Mouse (Mus musculus): ENCODE results near the gene Speg. TPM values are rescaled to one million over a fixed set of nuclear protein-coding genes. Genes with fewer than 3 reads are reported as not detected.

Speg gene
- polyA plus RNA-seq, 1 experiment from 2014 or later: 44.7 TPM

- no peak for TF ChIP-seq CTCF (IDR thresholded peaks at IDR 0.05; ENCODE audit: low read depth)
- Histone ChIP-seq H3K27ac (ENCODE audit: low read depth) (no peak overlapping the region; the same call in 1 of the 2 replicates), H3K4me1 (ENCODE audit: insufficient read depth) (peaks cover 4% of the 10 kb centered on the region), H3K4me3 (ENCODE audit: low read depth, low read length) (no peak overlapping the region), H3K9me3 (ENCODE audit: low read depth, low read length) (no peaks in the 10 kb centered on the region), H3K9ac (no peak overlapping the region), H3K4me2 (no peak overlapping the region), H3K36me3 (ENCODE audit: insufficient read depth) (0 out of 2 replicates have a peak, but pooled peaks cover 5% of the 10 kb centered on the region), H3K27me3 (ENCODE audit: insufficient read depth, low read length) (peaks cover 5% of the 10 kb centered on the region; the same call in 1 of the 2 replicates)
- no peak for DNase-seq
- ATAC-seq (ENCODE audit: insufficient read depth): no peak
- 86% methylated on average over 3 of the region's 3 CpGs for WGBS
Measured at GRCm38 (mm10) chr1:75393846-75394245, 18.7 kb downstream of the Speg start.

GRCm38 (mm10) chr1:75398761-75399402, 23.8 kb downstream of the Speg start:
- H3K4me1 ChIP-seq (ENCODE audit: insufficient read depth): peaks cover 23% of the 10 kb centered on the region
- ATAC-seq (ENCODE audit: insufficient read depth) (peak; percentile 70), DNase-seq (peak; percentile 93)
- H3K4me3 ChIP-seq (ENCODE audit: low read depth, low read length): no peak overlapping the region
- no peaks in the 10 kb centered on the region for H3K27me3 ChIP-seq (ENCODE audit: insufficient read depth, low read length)
- 4% methylated on average over 9 of the region's 9 CpGs for WGBS
- H3K9ac ChIP-seq: peak overlapping the region; percentile 48
- peak; percentile 87 for TF ChIP-seq CTCF (IDR thresholded peaks at IDR 0.05; ENCODE audit: low read depth)
- H3K9me3 ChIP-seq (ENCODE audit: low read depth, low read length): no peaks in the 10 kb centered on the region
- H3K27ac ChIP-seq (ENCODE audit: low read depth): peak overlapping the region; percentile 94
- H3K4me2 ChIP-seq: peak overlapping the region; percentile 68
- peaks cover 28% of the 10 kb centered on the region for H3K36me3 ChIP-seq (ENCODE audit: insufficient read depth)

GRCm38 (mm10) chr1:75399755-75400492, 24.8 kb downstream of the Speg start:
- Histone ChIP-seq H3K27ac (ENCODE audit: low read depth) (peak overlapping the region; percentile 94), H3K4me2 (peak overlapping the region; percentile 68), H3K9me3 (ENCODE audit: low read depth, low read length) (no peaks in the 10 kb centered on the region), H3K9ac (peak overlapping the region; percentile 48), H3K36me3 (ENCODE audit: insufficient read depth) (peaks cover 38% of the 10 kb centered on the region), H3K4me1 (ENCODE audit: insufficient read depth) (peaks cover 23% of the 10 kb centered on the region), H3K27me3 (ENCODE audit: insufficient read depth, low read length) (no peaks in the 10 kb centered on the region), H3K4me3 (ENCODE audit: low read depth, low read length) (peak overlapping the region; percentile 30)
- DNase-seq (peak; percentile 92), ATAC-seq (ENCODE audit: insufficient read depth) (peak; percentile 91)
- no peak for TF ChIP-seq CTCF (IDR thresholded peaks at IDR 0.05; ENCODE audit: low read depth)
- 3% methylated on average over 15 of the region's 15 CpGs for WGBS

GRCm38 (mm10) chr1:75400493-75401115, 25.5 kb downstream of the Speg start:
- Histone ChIP-seq H3K9me3 (ENCODE audit: low read depth, low read length) (no peaks in the 10 kb centered on the region), H3K27me3 (ENCODE audit: insufficient read depth, low read length) (no peaks in the 10 kb centered on the region), H3K4me1 (ENCODE audit: insufficient read depth) (peaks cover 23% of the 10 kb centered on the region), H3K9ac (peak overlapping the region; percentile 48), H3K4me3 (ENCODE audit: low read depth, low read length) (peak overlapping the region; percentile 30), H3K27ac (ENCODE audit: low read depth) (peak overlapping the region; percentile 94), H3K4me2 (peak overlapping the region; percentile 68), H3K36me3 (ENCODE audit: insufficient read depth) (peaks cover 45% of the 10 kb centered on the region)
- 23% methylated on average over 6 of the region's 6 CpGs for WGBS
- ATAC-seq (ENCODE audit: insufficient read depth): no peak
- TF ChIP-seq CTCF (IDR thresholded peaks at IDR 0.05; ENCODE audit: low read depth): no peak
- no peak for DNase-seq

- no peak for ATAC-seq (ENCODE audit: insufficient read depth)
- TF ChIP-seq CTCF (IDR thresholded peaks at IDR 0.05; ENCODE audit: low read depth): no peak
- Histone ChIP-seq H3K9me3 (ENCODE audit: low read depth, low read length) (no peaks in the 10 kb centered on the region), H3K36me3 (ENCODE audit: insufficient read depth) (peaks cover 62% of the 10 kb centered on the region), H3K9ac (no peak overlapping the region), H3K27me3 (ENCODE audit: insufficient read depth, low read length) (no peaks in the 10 kb centered on the region), H3K4me3 (ENCODE audit: low read depth, low read length) (no peak overlapping the region), H3K4me1 (ENCODE audit: insufficient read depth) (peaks cover 7% of the 10 kb centered on the region; the same call in 1 of the 2 replicates), H3K27ac (ENCODE audit: low read depth) (no peak overlapping the region), H3K4me2 (no peak overlapping the region)
- DNase-seq: no peak
- 85% methylated on average over 3 of the region's 3 CpGs for WGBS
Measured at GRCm38 (mm10) chr1:75405547-75405946, 30.4 kb downstream of the Speg start.

GRCm38 (mm10) chr1:75406173-75406572, 31.1 kb downstream of the Speg start:
- H3K4me2 ChIP-seq: no peak overlapping the region
- no peak overlapping the region for H3K4me3 ChIP-seq (ENCODE audit: low read depth, low read length)
- peaks cover 66% of the 10 kb centered on the region for H3K36me3 ChIP-seq (ENCODE audit: insufficient read depth)
- 0 out of 2 replicates have a peak, but pooled peaks cover under 1% of the 10 kb centered on the region for H3K4me1 ChIP-seq (ENCODE audit: insufficient read depth)
- no peak for ATAC-seq (ENCODE audit: insufficient read depth)
- H3K9ac ChIP-seq: no peak overlapping the region
- H3K27ac ChIP-seq (ENCODE audit: low read depth): no peak overlapping the region
- no peak for TF ChIP-seq CTCF (IDR thresholded peaks at IDR 0.05; ENCODE audit: low read depth)
- DNase-seq: no peak
- 85% methylated on average over 15 of the region's 15 CpGs for WGBS
- no peaks in the 10 kb centered on the region for H3K27me3 ChIP-seq (ENCODE audit: insufficient read depth, low read length)
- H3K9me3 ChIP-seq (ENCODE audit: low read depth, low read length): no peaks in the 10 kb centered on the region

- peaks cover 62% of the 10 kb centered on the region for H3K36me3 ChIP-seq (ENCODE audit: insufficient read depth)
- H3K27me3 ChIP-seq (ENCODE audit: insufficient read depth, low read length): no peaks in the 10 kb centered on the region
- H3K9ac ChIP-seq: no peak overlapping the region
Measured at GRCm38 (mm10) chr1:75407056-75407455, 32.0 kb downstream of the Speg start.

More at GRCm38 (mm10) chr1:75407056-75407455, 32.0 kb downstream of the Speg start:
- ATAC-seq (ENCODE audit: insufficient read depth) (no peak), DNase-seq (no peak)
- no peak for TF ChIP-seq CTCF (IDR thresholded peaks at IDR 0.05; ENCODE audit: low read depth)
- Histone ChIP-seq H3K4me1 (ENCODE audit: insufficient read depth) (no peaks in the 10 kb centered on the region), H3K4me2 (no peak overlapping the region), H3K9me3 (ENCODE audit: low read depth, low read length) (no peaks in the 10 kb centered on the region), H3K4me3 (ENCODE audit: low read depth, low read length) (no peak overlapping the region), H3K27ac (ENCODE audit: low read depth) (no peak overlapping the region)
- 87% methylated on average over 9 of the region's 9 CpGs for WGBS

Measured in lung, embryonic 14.5 days (tissue).